Mouse (Mus musculus) ES-E14 (cell line): ENCODE measurements at regions not wholly inside any gene's neighbourhood (a gene's known extent, or its start where the extent isn't known, plus 50 kb on each side); places are given as distances from the start of the nearest gene placed in this dataset.

ENCODE experiments used
- ZC3H11A ChIP-seq: IDR thresholded peaks from 2 replicates; pipeline ENCODE4 v1.6.1; 2012; ENCODE audit warnings: low read depth, mild to moderate bottlenecking, inconsistent platforms, low read length, borderline replicate concordance
- ZNF384 ChIP-seq: IDR thresholded peaks from 2 replicates; pipeline ENCODE4 v1.6.1; 2012; ENCODE audit warnings: low read depth, low read length, inconsistent platforms

- TF ChIP-seq ZC3H11A (no peak), ZNF384 (no peak)
Observed at GRCm38 (mm10) chr10:96841956-96842355, 225.2 kb downstream of the Btg1 start.
